Mouse (Mus musculus) lung, embryonic 16.5 days (tissue): ENCODE data around the gene Dock10. TPM values are rescaled to one million over a fixed set of nuclear protein-coding genes. Genes with fewer than 3 reads are reported as not detected.

Experiments
- ATAC-seq: fragments of 200-750 bp; cut with Nextera tagmentation; 2 replicates; pipeline ENCODE4 v1.8.0; 2017; ENCODE audit warnings: low read depth, mild to moderate bottlenecking, moderate library complexity
- H3K27ac ChIP-seq: fragments of 300-500 bp; sonication (generic); 2 replicates; pipeline ENCODE4 v1.5.1; 2014; ENCODE audit warnings: mild to moderate bottlenecking, control low read depth, low read length
- H3K27me3 ChIP-seq: fragments of 300-500 bp; sonication (generic); 2 replicates; pipeline ENCODE4 v1.6.1; 2014; ENCODE audit warnings: low read depth, low read length, mixed read lengths; ENCODE audit not compliant: control insufficient read depth, insufficient read depth
- H3K36me3 ChIP-seq: fragments of 300-500 bp; sonication (generic); 2 replicates; pipeline ENCODE4 v1.6.1; 2014; ENCODE audit warnings: low read length; ENCODE audit not compliant: control insufficient read depth, insufficient read depth
- H3K4me1 ChIP-seq: fragments of 300-500 bp; sonication (generic); replicated peaks from 2 replicates; pipeline ENCODE4 v1.6.1; 2014; ENCODE audit warnings: low read length, mixed read lengths; ENCODE audit not compliant: control insufficient read depth, insufficient read depth
- H3K4me2 ChIP-seq: fragments of 300-500 bp; sonication (generic); 2 replicates; pipeline ENCODE4 v1.6.1; 2014; ENCODE audit warnings: low read depth, low read length, control low read depth
- H3K4me3 ChIP-seq: fragments of 300-500 bp; sonication (generic); 2 replicates; pipeline ENCODE4 v1.5.1; 2014; ENCODE audit warnings: mild to moderate bottlenecking, low read length, control low read depth
- H3K9ac ChIP-seq: fragments of 300-500 bp; sonication (generic); 2 replicates; pipeline ENCODE4 v1.6.1; 2014; ENCODE audit warnings: low read length, control low read depth
- H3K9me3 ChIP-seq: fragments of 300-500 bp; sonication (generic); 2 replicates; pipeline ENCODE4 v1.6.1; 2016; ENCODE audit warnings: low read length; ENCODE audit not compliant: control insufficient read depth
- WGBS: fragments of 180-500 bp; shearing (Covaris S2); extraction: QIAGEN DNeasy Blood & Tissue Kit; methylation state at CpG from one replicate; pipeline ENCODE4 v1.1.7; 2014; 5-methylcytosine and 5-hydroxymethylcytosine counted together
- polyA plus RNA-seq: library from polyadenylated mRNA; unstranded; fragments of >200 nt; fragmentation: Nextera tagmentation; extraction: Ambion mirVana; gene quantifications from 2 replicates; pipeline ENCODE4 v1.2.1, GENCODE M21; 2015

Dock10 gene
- polyA plus RNA-seq, 1 experiment from 2014 or later: 4.8 TPM

DNA sequence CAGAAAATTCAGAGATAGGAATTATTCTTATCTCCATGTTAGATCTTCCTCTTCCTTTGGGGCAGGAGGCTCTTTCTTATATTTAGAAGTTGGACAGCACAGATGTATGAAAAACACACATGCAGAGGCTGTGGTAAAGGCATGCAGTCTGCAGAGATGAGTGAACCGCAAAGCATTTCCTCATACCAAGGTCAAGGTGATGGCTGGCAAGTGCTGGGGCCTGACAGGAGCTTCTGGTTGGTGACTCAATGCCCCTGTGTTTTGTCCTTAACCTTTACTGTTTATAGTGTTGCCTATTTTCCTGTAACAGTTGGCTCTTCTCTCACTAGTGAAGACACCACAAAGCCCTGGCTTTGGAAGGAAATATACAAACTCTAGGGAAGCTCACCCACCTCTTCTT, 201.9 kb downstream of the Dock10 start:
- no peaks in the 10 kb centered on the region for H3K9me3 ChIP-seq
- 89% methylated on average over 1 of the region's 1 CpGs for WGBS

GRCm38 (mm10) chr1:80541522-80541921, 216.8 kb downstream of the Dock10 start:
- Histone ChIP-seq H3K9ac (no peak overlapping the region), H3K27me3 (no peaks in the 10 kb centered on the region)
- ATAC-seq: no peak

More for the DNA sequence above, 201.9 kb downstream of the Dock10 start:
- H3K4me1 ChIP-seq: no peaks in the 10 kb centered on the region
- no peak overlapping the region for H3K4me2 ChIP-seq
- no peaks in the 10 kb centered on the region for H3K27me3 ChIP-seq
- ATAC-seq: no peak
- no peak overlapping the region for H3K4me3 ChIP-seq
- no peak overlapping the region for H3K27ac ChIP-seq
- no peak overlapping the region for H3K9ac ChIP-seq
- no peaks in the 10 kb centered on the region for H3K36me3 ChIP-seq

DNA sequence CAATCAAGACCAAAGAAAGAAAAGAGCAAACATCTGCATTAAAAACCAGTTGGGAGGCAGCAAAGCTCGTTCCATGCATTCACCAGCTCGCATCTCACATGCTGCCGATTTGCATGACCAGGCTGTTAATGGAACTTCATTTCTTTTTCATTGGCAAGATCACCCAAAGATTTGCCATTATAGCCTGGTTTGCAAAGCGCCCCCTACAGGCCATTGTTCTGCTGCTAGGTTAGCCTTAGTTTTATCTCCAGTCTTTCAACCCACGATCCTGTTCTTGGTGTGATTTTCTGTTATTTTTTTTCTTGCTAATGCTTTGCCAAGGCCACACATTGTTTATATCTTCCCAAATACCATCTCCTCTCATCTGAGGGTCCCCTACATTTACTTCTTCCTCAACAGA, 236.1 kb downstream of the Dock10 start:
- no peak for ATAC-seq
- Histone ChIP-seq H3K4me1 (no peaks in the 10 kb centered on the region), H3K9ac (no peak overlapping the region), H3K4me3 (no peak overlapping the region), H3K27me3 (no peaks in the 10 kb centered on the region), H3K27ac (no peak overlapping the region), H3K9me3 (no peaks in the 10 kb centered on the region), H3K4me2 (no peak overlapping the region), H3K36me3 (no peaks in the 10 kb centered on the region)
- WGBS: 63% methylated on average over 5 of the region's 5 CpGs

More at GRCm38 (mm10) chr1:80541522-80541921, 216.8 kb downstream of the Dock10 start:
- Histone ChIP-seq H3K36me3 (no peaks in the 10 kb centered on the region), H3K9me3 (no peaks in the 10 kb centered on the region), H3K27ac (no peak overlapping the region), H3K4me1 (no peaks in the 10 kb centered on the region), H3K4me3 (no peak overlapping the region), H3K4me2 (no peak overlapping the region)
- WGBS: 87% methylated on average over 3 of the region's 3 CpGs

- Histone ChIP-seq H3K9me3 (no peaks in the 10 kb centered on the region), H3K36me3 (no peaks in the 10 kb centered on the region), H3K4me1 (no peaks in the 10 kb centered on the region), H3K4me3 (no peak overlapping the region), H3K27ac (no peak overlapping the region), H3K4me2 (no peak overlapping the region), H3K9ac (no peak overlapping the region), H3K27me3 (no peaks in the 10 kb centered on the region)
- WGBS: 29% methylated on average over 2 of the region's 2 CpGs
- ATAC-seq: no peak
Observed at GRCm38 (mm10) chr1:80520456-80520855, 237.9 kb downstream of the Dock10 start.

GRCm38 (mm10) chr1:80519893-80520292, 238.4 kb downstream of the Dock10 start:
- Histone ChIP-seq H3K4me2 (no peak overlapping the region), H3K27ac (no peak overlapping the region), H3K9ac (no peak overlapping the region), H3K27me3 (no peaks in the 10 kb centered on the region), H3K4me1 (no peaks in the 10 kb centered on the region), H3K36me3 (no peaks in the 10 kb centered on the region), H3K4me3 (no peak overlapping the region), H3K9me3 (no peaks in the 10 kb centered on the region)
- no peak for ATAC-seq
- WGBS: 10% methylated on average over 1 of the region's 1 CpGs

- 26% methylated on average over 6 of the region's 6 CpGs for WGBS
- no peak overlapping the region for H3K4me3 ChIP-seq
- no peaks in the 10 kb centered on the region for H3K36me3 ChIP-seq
- no peak overlapping the region for H3K9ac ChIP-seq
- H3K9me3 ChIP-seq: no peaks in the 10 kb centered on the region
- no peak overlapping the region for H3K27ac ChIP-seq
- no peaks in the 10 kb centered on the region for H3K27me3 ChIP-seq
- no peaks in the 10 kb centered on the region for H3K4me1 ChIP-seq
- H3K4me2 ChIP-seq: no peak overlapping the region
- ATAC-seq: no peak
Observed at GRCm38 (mm10) chr1:80515836-80516235, 242.5 kb downstream of the Dock10 start.

GRCm38 (mm10) chr1:80512210-80512948, 245.9 kb downstream of the Dock10 start:
- Histone ChIP-seq H3K9ac (no peak overlapping the region), H3K27me3 (no peaks in the 10 kb centered on the region), H3K9me3 (no peaks in the 10 kb centered on the region), H3K4me1 (no peaks in the 10 kb centered on the region), H3K4me3 (no peak overlapping the region), H3K4me2 (no peak overlapping the region), H3K36me3 (no peaks in the 10 kb centered on the region), H3K27ac (no peak overlapping the region)
- ATAC-seq: no peak
- 59% methylated on average over 8 of the region's 8 CpGs for WGBS

DNA sequence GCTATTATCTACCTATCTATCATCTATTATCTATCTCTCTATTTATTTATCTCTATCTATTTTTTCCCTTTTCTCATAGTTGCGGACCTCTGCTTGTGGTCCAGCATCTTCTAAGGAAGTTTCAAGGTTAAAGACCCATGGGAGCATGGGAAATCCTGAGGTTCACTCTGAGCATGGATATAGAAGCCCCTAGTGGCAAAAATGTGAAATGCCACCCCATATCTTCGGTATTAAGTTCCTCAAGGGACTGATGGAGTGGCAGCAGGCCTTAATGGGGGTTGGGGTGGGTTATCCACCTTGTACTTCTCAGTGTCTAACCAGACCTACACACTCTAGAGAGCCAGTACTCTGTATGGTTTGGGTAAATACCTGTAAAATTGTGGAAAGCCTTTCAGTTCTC, 253.6 kb downstream of the Dock10 start:
- Histone ChIP-seq H3K36me3 (no peaks in the 10 kb centered on the region), H3K4me1 (no peaks in the 10 kb centered on the region), H3K9ac (no peak overlapping the region), H3K27me3 (no peaks in the 10 kb centered on the region), H3K27ac (no peak overlapping the region), H3K9me3 (no peaks in the 10 kb centered on the region), H3K4me2 (no peak overlapping the region), H3K4me3 (no peak overlapping the region)
- WGBS: 70% methylated on average over 2 of the region's 2 CpGs
- ATAC-seq: no peak

GRCm38 (mm10) chr1:80504081-80504480, 254.2 kb downstream of the Dock10 start:
- H3K27me3 ChIP-seq: no peaks in the 10 kb centered on the region
- no peak overlapping the region for H3K27ac ChIP-seq
- H3K4me1 ChIP-seq: no peaks in the 10 kb centered on the region
- WGBS: 85% methylated on average over 4 of the region's 4 CpGs
- no peaks in the 10 kb centered on the region for H3K36me3 ChIP-seq
- no peaks in the 10 kb centered on the region for H3K9me3 ChIP-seq
- ATAC-seq: no peak
- H3K4me2 ChIP-seq: no peak overlapping the region
- no peak overlapping the region for H3K4me3 ChIP-seq
- H3K9ac ChIP-seq: no peak overlapping the region
